Mouse (Mus musculus): ENCODE results near the gene Eef1akmt1.

Gene Eef1akmt1

DNA sequence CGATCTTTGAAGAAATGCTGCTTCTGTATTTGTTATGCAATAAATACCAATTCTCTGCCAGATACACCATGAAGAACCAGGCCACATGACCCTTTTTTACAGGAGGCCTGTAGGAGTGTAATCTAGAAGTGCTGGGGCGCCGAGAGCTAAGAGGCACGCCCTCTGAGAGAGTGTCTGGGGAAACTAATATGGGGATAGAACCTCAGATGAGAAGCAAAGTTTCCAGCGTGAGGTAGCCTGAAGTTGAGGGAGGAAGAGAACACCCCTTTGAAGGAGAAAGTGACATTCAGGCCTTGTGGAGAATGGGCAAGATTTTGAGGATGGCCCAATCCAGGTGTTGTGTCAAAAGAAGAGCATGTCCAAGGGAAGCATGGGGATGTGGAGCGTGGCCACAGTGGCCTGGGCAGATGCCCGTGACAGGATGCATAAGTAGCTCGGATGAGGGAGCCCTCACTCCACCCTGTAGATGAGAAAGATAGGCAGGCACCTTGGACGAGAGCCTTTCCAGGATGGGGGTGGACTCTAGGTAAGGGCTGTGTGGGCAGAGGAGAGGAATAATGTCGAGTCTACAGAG is 45.3 kb downstream of the Eef1akmt1 start:
- ATAC-seq (ENCODE audit: insufficient number of reproducible peaks, low FRiP score, low TSS enrichment) = peak; percentile 12; the same call in 1 of the 2 replicates

DNA sequence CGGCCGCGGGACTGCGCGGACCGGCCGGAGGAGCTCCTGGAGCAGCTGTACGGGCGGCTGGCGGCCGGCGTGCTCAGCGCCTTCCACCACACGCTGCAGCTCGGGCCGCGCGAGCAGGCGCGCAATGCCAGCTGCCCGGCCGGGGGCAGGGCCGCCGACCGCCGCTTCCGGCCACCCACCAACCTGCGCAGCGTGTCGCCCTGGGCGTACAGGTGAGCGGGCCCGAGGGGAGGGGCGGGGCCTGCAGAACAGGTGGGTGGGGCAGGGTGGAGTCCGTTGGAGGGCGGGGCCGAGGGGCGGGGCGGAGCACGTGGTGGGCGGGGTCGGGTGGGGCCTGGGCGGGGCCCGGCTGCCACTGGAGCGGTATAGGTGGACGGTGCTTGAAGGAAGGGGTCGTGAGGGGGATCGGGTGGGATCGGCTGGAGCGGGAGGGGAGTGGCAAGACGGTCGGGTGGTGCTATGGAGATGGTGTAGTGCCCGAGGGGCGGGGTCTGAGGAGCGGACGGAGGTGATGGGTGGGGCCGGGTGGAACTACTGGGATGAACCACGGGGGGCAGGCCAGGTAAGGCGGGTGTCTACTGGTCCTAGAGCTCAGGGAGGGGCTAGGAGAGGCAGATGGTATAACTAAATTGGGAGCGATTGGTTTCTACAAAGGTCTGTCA is 45.9 kb downstream of the Eef1akmt1 start:
- peak; percentile 62 for ATAC-seq (ENCODE audit: insufficient number of reproducible peaks, low FRiP score, low TSS enrichment)

GRCm38 (mm10) chr14:57524671-57525387 is 46.6 kb downstream of the Eef1akmt1 start, which contains the start of gene Il17d:
Il17d (plus strand) TSS chr14:57524777.
- ATAC-seq (ENCODE audit: insufficient number of reproducible peaks, low FRiP score, low TSS enrichment) = peak; percentile 26

DNA sequence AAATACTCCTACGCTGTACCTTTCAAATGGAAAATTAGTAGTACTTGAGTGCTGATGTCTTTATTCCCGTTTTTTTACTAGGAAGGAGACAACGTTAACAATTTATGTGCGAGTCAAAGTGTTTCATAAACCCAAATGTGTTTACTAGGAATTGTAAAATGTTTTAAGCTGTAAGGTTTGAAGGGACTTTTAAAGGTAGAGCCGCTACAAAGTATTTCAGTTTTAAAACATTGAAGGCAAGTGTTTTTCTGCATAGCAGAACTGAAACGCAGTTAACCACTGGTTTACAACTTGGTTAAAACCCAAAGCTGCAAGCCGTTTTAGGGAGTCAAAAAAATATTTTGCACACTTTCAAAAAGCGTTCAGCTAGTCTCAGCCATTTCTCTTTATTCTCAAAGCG is 47.6 kb downstream of the Eef1akmt1 start:
- no peak for ATAC-seq (ENCODE audit: insufficient number of reproducible peaks, low FRiP score, low TSS enrichment)

GRCm38 (mm10) chr14:57517001-57517400 is 54.4 kb downstream of the Eef1akmt1 start:
- no peak for ATAC-seq (ENCODE audit: insufficient number of reproducible peaks, low FRiP score, low TSS enrichment)

DNA sequence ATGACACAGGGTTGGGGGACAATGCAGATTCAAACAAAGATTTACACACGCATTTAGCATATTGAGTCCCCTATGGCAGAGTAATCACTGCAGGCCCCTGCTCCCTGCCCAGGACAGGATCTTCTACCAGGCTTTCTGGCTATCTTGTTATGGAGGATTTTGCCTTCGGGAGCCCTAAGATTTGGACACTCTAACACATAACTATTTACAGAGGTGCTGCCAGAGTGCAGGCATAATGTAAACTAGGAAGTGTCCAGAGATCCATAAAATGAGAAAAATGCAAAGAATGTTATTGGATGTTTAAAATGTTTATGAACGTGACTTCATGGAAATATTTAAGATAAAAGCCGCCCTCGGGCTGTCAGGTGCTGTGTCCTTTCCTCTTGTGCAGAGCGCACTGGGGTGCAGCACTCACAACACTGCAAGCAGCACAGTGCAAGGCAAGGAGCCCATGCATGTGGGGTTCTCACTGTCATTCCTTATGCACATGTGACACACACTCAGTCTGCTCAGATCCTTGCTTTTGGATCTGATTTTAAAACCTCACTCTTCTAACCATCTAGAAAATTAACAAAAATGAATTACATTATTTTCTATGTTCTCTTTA is 56.2 kb downstream of the Eef1akmt1 start:
- ATAC-seq (ENCODE audit: insufficient number of reproducible peaks, low FRiP score, low TSS enrichment) = no peak

DNA sequence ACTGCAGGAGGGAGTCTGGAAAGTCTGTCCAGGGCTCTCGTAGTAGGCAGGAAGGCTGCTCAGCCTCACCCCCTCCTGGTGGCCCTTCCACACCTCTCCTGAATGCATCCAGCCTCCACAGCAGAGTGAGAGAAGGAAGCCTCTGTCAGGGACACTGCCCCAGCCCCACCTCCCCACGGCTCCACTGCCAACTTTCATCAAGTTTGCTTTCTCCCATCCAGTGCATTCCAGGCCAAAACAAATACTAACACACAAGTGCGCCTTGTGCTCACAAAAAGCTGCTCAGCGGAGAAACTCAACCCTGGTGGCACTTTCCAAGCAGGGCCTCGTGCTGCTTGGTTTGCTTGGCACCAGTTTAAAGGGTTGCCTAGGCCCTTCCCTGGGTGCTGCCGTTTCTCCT is 61.9 kb downstream of the Eef1akmt1 start:
- no peak for ATAC-seq (ENCODE audit: insufficient number of reproducible peaks, low FRiP score, low TSS enrichment)

GRCm38 (mm10) chr14:57503729-57504128 is 67.7 kb downstream of the Eef1akmt1 start:
- ATAC-seq (ENCODE audit: insufficient number of reproducible peaks, low FRiP score, low TSS enrichment) = peak; percentile 95

All from cerebellum, adult (tissue).